Mouse (Mus musculus): ENCODE measurements around the gene Ccdc62. TPM values are rescaled to one million over a fixed set of nuclear protein-coding genes. Genes with fewer than 3 reads are reported as not detected.

Ccdc62 gene
- polyA plus RNA-seq, 1 experiment from 2014 or later = 6.3 TPM

DNA sequence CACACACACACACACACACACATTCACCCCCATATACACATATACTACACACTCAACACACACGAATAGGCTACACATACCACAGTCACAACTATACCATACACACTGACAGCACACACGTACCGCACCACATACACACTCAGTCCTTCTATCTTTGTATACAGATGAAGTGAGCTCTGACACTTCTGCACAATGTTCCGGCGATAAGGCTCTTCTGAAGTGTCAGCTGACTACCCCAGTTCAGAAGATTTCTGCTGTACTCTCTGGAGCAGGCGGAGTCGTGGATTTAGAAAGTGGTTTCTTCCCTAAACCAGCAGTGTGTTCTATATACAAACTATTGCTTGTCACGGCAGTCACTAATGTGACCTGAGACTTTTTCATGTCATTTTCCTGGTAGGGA, 79.6 kb downstream of the Ccdc62 start:
- Histone ChIP-seq H3K4me3 (ENCODE audit: low read length) (no peak overlapping the region), H3K4me2 (ENCODE audit: low read depth, low read length) (peak overlapping the region; percentile 58; the same call in 1 of the 2 replicates), H3K27me3 (ENCODE audit: control insufficient read depth, insufficient read depth, low read length) (no peaks in the 10 kb centered on the region), H3K36me3 (ENCODE audit: control insufficient read depth, insufficient read depth) (peaks cover 36% of the 10 kb centered on the region), H3K27ac (ENCODE audit: low read length) (peak overlapping the region; percentile 91), H3K4me1 (ENCODE audit: control insufficient read depth, insufficient read depth, low read length) (peaks cover 53% of the 10 kb centered on the region), H3K9ac (ENCODE audit: low read length) (no peak overlapping the region), H3K9me3 (replicated peaks; ENCODE audit: control insufficient read depth, low read length) (no peaks in the 10 kb centered on the region)
- 51% methylated on average over 8 of the region's 8 CpGs for WGBS
- ATAC-seq (replicated peaks; ENCODE audit: extremely low read depth, insufficient read depth, low FRiP score) = no peak

DNA sequence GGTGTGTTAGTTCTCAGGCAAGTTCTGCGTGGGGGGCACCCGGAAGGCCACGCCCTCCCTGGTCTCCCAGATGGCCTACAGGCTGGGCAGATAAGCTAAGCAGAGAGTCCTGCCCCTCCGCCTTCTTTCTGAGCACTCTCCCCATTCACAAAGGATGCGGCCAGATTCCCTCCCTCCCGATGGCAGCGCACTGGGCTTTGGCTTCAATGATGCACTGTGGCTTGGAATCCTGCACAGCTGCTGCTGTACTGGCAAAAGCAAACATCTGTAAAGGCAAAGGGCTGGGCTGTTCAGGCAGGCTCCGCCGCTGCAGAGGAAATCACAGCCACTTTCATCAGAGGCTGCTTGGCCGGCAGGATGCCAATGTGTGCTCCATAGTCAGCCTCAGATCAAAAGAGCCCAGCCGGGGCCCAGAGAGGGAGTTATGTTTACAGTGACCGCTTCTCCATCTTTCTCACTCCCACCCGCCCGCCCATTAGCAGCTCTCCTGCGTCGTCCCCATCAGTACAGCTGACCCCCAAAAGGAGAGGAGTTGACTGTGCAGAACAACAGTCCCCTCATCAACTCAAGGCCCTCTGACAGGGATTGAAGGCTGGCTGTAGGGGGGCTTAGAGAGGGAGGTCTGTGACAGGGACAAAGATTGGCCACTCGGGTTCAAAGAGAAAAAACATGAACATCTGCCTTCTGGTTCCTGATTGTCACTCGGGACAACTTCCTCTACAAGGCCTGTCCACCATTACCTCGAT, 80.6 kb downstream of the Ccdc62 start:
- Histone ChIP-seq H3K9ac (ENCODE audit: low read length) (peak overlapping the region; percentile 68), H3K27me3 (ENCODE audit: control insufficient read depth, insufficient read depth, low read length) (no peaks in the 10 kb centered on the region), H3K4me3 (ENCODE audit: low read length) (peak overlapping the region; percentile 23), H3K9me3 (replicated peaks; ENCODE audit: control insufficient read depth, low read length) (no peaks in the 10 kb centered on the region), H3K27ac (ENCODE audit: low read length) (peak overlapping the region; percentile 91), H3K4me1 (ENCODE audit: control insufficient read depth, insufficient read depth, low read length) (peaks cover 60% of the 10 kb centered on the region), H3K36me3 (ENCODE audit: control insufficient read depth, insufficient read depth) (peaks cover 28% of the 10 kb centered on the region), H3K4me2 (ENCODE audit: low read depth, low read length) (peak overlapping the region; percentile 58)
- peak; percentile 59 for ATAC-seq (replicated peaks; ENCODE audit: extremely low read depth, insufficient read depth, low FRiP score)
- WGBS = 9% methylated on average over 19 of the region's 19 CpGs

DNA sequence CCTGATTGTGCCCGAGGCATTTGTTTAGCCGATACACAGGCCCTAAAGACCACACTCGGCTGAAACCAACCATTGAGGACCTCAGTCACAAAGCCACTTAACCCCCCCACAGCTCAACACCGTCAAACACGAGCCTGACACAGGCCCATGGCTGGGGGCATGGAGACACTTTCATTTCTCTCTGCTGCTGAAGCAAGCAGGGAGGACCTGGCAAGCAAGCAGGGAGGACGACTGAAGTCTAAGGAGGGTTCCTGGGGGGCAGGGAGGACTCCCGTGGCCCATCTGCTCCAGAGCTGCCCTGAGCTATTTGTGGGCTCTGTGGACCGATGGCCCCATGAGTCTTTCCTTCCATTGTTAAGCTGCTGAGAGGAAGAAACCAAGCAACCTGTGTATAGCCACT, 81.4 kb downstream of the Ccdc62 start:
- H3K36me3 ChIP-seq (ENCODE audit: control insufficient read depth, insufficient read depth) = peaks cover 20% of the 10 kb centered on the region
- no peak for ATAC-seq (replicated peaks; ENCODE audit: extremely low read depth, insufficient read depth, low FRiP score)
- no peaks in the 10 kb centered on the region for H3K9me3 ChIP-seq (replicated peaks; ENCODE audit: control insufficient read depth, low read length)
- no peaks in the 10 kb centered on the region for H3K27me3 ChIP-seq (ENCODE audit: control insufficient read depth, insufficient read depth, low read length)
- H3K4me3 ChIP-seq (ENCODE audit: low read length) = peak overlapping the region; percentile 23; the same call in 1 of the 2 replicates
- H3K4me1 ChIP-seq (ENCODE audit: control insufficient read depth, insufficient read depth, low read length) = peaks cover 69% of the 10 kb centered on the region
- WGBS = 11% methylated on average over 8 of the region's 8 CpGs
- peak overlapping the region; percentile 68 for H3K9ac ChIP-seq (ENCODE audit: low read length)
- H3K27ac ChIP-seq (ENCODE audit: low read length) = peak overlapping the region; percentile 91
- peak overlapping the region; percentile 58 for H3K4me2 ChIP-seq (ENCODE audit: low read depth, low read length)

DNA sequence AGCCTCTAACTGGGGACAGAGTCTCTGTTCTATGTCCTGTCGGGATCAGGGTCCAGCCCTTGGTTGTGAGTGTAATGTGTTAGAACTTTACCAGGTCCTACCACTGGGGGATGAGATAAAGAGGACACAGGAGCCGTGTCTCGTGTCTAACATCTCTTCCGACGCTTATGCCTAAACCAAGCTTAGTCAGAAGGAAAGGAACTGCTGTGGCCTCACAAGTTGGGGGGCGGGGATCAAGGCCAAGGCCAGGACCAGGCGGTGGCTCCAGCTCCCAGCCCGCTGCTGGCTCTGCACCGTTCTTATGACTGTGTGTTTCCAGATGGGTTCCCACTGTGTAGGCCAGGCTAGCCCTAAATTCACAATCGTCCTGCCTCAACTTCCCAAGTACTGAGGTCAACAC, 82.4 kb downstream of the Ccdc62 start:
- no peak for ATAC-seq (replicated peaks; ENCODE audit: extremely low read depth, insufficient read depth, low FRiP score)
- Histone ChIP-seq H3K4me1 (ENCODE audit: control insufficient read depth, insufficient read depth, low read length) (peaks cover 78% of the 10 kb centered on the region), H3K27ac (ENCODE audit: low read length) (peak overlapping the region; percentile 91), H3K27me3 (ENCODE audit: control insufficient read depth, insufficient read depth, low read length) (no peaks in the 10 kb centered on the region), H3K4me3 (ENCODE audit: low read length) (no peak overlapping the region), H3K9ac (ENCODE audit: low read length) (no peak overlapping the region), H3K9me3 (replicated peaks; ENCODE audit: control insufficient read depth, low read length) (no peaks in the 10 kb centered on the region), H3K36me3 (ENCODE audit: control insufficient read depth, insufficient read depth) (peaks cover 12% of the 10 kb centered on the region), H3K4me2 (ENCODE audit: low read depth, low read length) (0 out of 2 replicates have a peak overlapping the region, but pooled peaks have one; percentile 2)
- 44% methylated on average over 10 of the region's 10 CpGs for WGBS

DNA sequence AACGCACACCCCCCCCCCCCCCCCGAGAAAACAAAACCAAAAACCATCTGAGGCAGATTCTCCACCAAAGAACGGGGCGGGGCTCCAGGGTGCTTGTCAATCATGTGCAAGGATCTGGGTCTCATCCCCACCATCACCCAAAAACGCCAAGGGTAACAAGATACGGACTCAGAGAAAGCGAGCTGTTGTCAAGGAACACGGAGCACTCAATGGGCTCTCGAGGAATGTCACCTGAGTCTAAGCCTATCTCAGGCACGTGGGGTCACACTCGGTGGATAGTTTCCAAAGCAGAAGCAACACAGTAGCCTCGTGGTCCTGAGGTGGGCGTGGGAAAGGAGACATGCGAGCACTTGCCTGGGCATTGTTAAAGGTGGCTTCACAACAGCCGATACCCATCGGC, 83.3 kb downstream of the Ccdc62 start:
- Histone ChIP-seq H3K27ac (ENCODE audit: low read length) (peak overlapping the region; percentile 95), H3K36me3 (ENCODE audit: control insufficient read depth, insufficient read depth) (peaks cover 3% of the 10 kb centered on the region), H3K4me2 (ENCODE audit: low read depth, low read length) (peak overlapping the region; percentile 58), H3K4me1 (ENCODE audit: control insufficient read depth, insufficient read depth, low read length) (peaks cover 87% of the 10 kb centered on the region), H3K4me3 (ENCODE audit: low read length) (no peak overlapping the region), H3K27me3 (ENCODE audit: control insufficient read depth, insufficient read depth, low read length) (no peaks in the 10 kb centered on the region), H3K9ac (ENCODE audit: low read length) (no peak overlapping the region; the same call in 1 of the 2 replicates), H3K9me3 (replicated peaks; ENCODE audit: control insufficient read depth, low read length) (no peaks in the 10 kb centered on the region)
- no peak for ATAC-seq (replicated peaks; ENCODE audit: extremely low read depth, insufficient read depth, low FRiP score)
- 56% methylated on average over 16 of the region's 16 CpGs for WGBS

DNA sequence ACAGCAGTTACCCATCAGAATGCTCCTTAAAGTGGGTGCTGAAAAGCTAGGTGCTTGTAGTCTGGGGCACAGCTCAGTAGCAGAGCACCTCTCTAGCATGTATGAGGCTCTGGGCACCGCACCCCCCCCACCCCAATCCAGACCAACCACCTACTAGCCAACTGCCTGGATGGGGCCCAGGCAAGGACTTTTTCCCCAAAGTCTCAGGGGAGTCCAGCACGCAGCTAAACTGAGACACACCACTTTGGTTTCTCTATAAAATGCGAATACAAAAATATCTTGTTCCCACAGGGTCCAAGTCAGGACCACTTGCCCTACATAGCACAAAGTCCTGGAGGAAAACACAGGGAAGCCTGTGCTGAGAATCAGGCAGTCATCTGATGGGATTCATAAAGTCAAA, 83.7 kb downstream of the Ccdc62 start:
- no peaks in the 10 kb centered on the region for H3K36me3 ChIP-seq (ENCODE audit: control insufficient read depth, insufficient read depth)
- H3K9me3 ChIP-seq (replicated peaks; ENCODE audit: control insufficient read depth, low read length) = no peaks in the 10 kb centered on the region
- H3K27ac ChIP-seq (ENCODE audit: low read length) = peak overlapping the region; percentile 95
- WGBS = 59% methylated on average over 3 of the region's 3 CpGs
- H3K4me2 ChIP-seq (ENCODE audit: low read depth, low read length) = peak overlapping the region; percentile 58
- H3K4me1 ChIP-seq (ENCODE audit: control insufficient read depth, insufficient read depth, low read length) = peaks cover 91% of the 10 kb centered on the region
- no peaks in the 10 kb centered on the region for H3K27me3 ChIP-seq (ENCODE audit: control insufficient read depth, insufficient read depth, low read length)
- peak overlapping the region; percentile 62 for H3K9ac ChIP-seq (ENCODE audit: low read length)
- no peak for ATAC-seq (replicated peaks; ENCODE audit: extremely low read depth, insufficient read depth, low FRiP score)
- peak overlapping the region; percentile 27 for H3K4me3 ChIP-seq (ENCODE audit: low read length)

DNA sequence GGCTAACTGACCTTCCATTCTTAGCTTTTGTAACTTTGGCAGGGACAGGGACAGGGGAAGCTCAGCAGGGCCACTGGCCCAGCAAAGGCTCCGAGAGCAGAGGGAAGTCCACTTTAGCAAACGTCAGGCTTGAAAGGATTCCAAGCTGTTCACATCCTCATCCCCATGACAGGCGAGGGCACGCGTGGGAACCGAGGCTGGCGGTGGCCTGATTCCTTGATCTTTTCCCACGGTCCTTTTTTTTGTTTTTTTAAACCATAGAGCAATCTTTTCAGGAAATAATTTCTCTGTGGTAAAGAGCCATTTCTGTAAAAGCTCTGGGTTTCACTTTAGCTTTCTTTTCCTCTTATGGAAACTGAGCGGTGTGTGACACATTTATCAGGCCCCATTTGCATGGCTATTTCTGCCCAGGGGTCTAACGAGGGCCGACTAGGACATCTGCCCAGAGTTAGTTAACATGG, 84.3 kb downstream of the Ccdc62 start:
- peaks cover 95% of the 10 kb centered on the region for H3K4me1 ChIP-seq (ENCODE audit: control insufficient read depth, insufficient read depth, low read length)
- no peaks in the 10 kb centered on the region for H3K9me3 ChIP-seq (replicated peaks; ENCODE audit: control insufficient read depth, low read length)
- peak overlapping the region; percentile 27 for H3K4me3 ChIP-seq (ENCODE audit: low read length)
- WGBS = 7% methylated on average over 11 of the region's 11 CpGs
- H3K27ac ChIP-seq (ENCODE audit: low read length) = peak overlapping the region; percentile 95
- H3K9ac ChIP-seq (ENCODE audit: low read length) = peak overlapping the region; percentile 62
- no peaks in the 10 kb centered on the region for H3K36me3 ChIP-seq (ENCODE audit: control insufficient read depth, insufficient read depth)
- H3K4me2 ChIP-seq (ENCODE audit: low read depth, low read length) = peak overlapping the region; percentile 58
- no peak for ATAC-seq (replicated peaks; ENCODE audit: extremely low read depth, insufficient read depth, low FRiP score)
- H3K27me3 ChIP-seq (ENCODE audit: control insufficient read depth, insufficient read depth, low read length) = no peaks in the 10 kb centered on the region

DNA sequence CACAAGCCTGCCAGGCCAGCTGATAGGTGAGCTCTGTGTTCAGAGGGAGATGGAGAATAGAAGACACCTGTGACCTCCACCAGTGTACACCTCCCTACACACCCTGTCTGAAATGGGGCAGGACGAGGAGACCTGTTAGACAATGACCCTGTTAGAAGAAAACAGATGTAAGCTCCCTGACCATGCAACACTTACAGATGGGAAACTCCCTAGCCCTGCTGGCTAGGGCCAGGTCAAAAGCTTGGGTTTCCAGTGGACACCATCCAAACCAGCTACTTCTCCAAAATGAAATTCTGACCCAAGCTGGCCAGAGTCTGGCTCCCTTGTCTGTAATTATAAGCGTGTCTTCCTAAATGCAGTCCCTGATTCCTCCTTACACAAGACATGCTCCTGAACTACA, 85.2 kb downstream of the Ccdc62 start:
- H3K4me2 ChIP-seq (ENCODE audit: low read depth, low read length) = no peak overlapping the region
- H3K9me3 ChIP-seq (replicated peaks; ENCODE audit: control insufficient read depth, low read length) = no peaks in the 10 kb centered on the region
- WGBS = 59% methylated on average over 2 of the region's 2 CpGs
- H3K27me3 ChIP-seq (ENCODE audit: control insufficient read depth, insufficient read depth, low read length) = no peaks in the 10 kb centered on the region
- peaks cover 94% of the 10 kb centered on the region for H3K4me1 ChIP-seq (ENCODE audit: control insufficient read depth, insufficient read depth, low read length)
- 0 out of 2 replicates have a peak overlapping the region, but pooled peaks have one; percentile 23 for H3K9ac ChIP-seq (ENCODE audit: low read length)
- no peak for ATAC-seq (replicated peaks; ENCODE audit: extremely low read depth, insufficient read depth, low FRiP score)
- peak overlapping the region; percentile 95 for H3K27ac ChIP-seq (ENCODE audit: low read length)
- H3K4me3 ChIP-seq (ENCODE audit: low read length) = no peak overlapping the region
- H3K36me3 ChIP-seq (ENCODE audit: control insufficient read depth, insufficient read depth) = no peaks in the 10 kb centered on the region

DNA sequence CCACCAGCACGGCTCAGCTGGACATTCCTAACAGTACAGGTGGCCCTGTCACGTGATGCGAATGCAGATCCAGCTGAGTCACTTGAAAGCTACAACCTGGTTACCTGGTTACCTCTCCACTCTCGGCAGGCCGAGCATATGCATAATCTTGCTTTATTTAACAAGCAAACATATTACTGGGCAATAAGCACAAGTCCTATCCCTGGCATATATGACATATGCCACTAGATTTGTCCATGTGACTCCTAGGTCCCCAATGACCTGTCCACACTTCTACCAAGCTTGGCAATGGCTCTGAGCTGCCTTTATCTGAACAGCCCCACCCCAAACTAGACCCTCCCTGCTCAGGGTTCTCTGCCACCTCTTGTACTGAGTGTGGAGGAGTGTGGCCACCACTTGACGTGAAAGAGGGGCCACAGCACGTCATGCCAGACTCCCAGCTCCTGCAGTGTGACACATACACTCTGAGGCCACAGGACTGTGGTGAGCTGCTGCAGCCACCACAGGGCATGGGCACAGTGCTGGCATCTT, 85.9 kb downstream of the Ccdc62 start:
- H3K4me1 ChIP-seq (ENCODE audit: control insufficient read depth, insufficient read depth, low read length) = peaks cover 88% of the 10 kb centered on the region
- peak overlapping the region; percentile 95 for H3K27ac ChIP-seq (ENCODE audit: low read length)
- H3K36me3 ChIP-seq (ENCODE audit: control insufficient read depth, insufficient read depth) = peaks cover 3% of the 10 kb centered on the region; the same call in 1 of the 2 replicates
- H3K27me3 ChIP-seq (ENCODE audit: control insufficient read depth, insufficient read depth, low read length) = no peaks in the 10 kb centered on the region
- WGBS = 55% methylated on average over 7 of the region's 7 CpGs
- no peak overlapping the region for H3K4me3 ChIP-seq (ENCODE audit: low read length)
- H3K9me3 ChIP-seq (replicated peaks; ENCODE audit: control insufficient read depth, low read length) = no peaks in the 10 kb centered on the region
- no peak for ATAC-seq (replicated peaks; ENCODE audit: extremely low read depth, insufficient read depth, low FRiP score)
- H3K9ac ChIP-seq (ENCODE audit: low read length) = no peak overlapping the region; the same call in 1 of the 2 replicates
- H3K4me2 ChIP-seq (ENCODE audit: low read depth, low read length) = no peak overlapping the region

Measured in heart, embryonic 16.5 days (tissue).